Mouse (Mus musculus) forebrain, embryonic 13.5 days (tissue): ENCODE measurements around the gene Zfyve1. TPM values are rescaled to one million over a fixed set of nuclear protein-coding genes. Genes with fewer than 3 reads are reported as not detected.

Experiments used
- ATAC-seq: fragments of 200-750 bp; cut with Nextera tagmentation; 2 replicates; pipeline ENCODE4 v1.8.0; 2017
- H3K27ac ChIP-seq: fragments of 300-500 bp; sonication (generic); 2 replicates; pipeline ENCODE4 v1.5.1; 2015; ENCODE audit warnings: inconsistent platforms, mild to moderate bottlenecking, moderate library complexity
- H3K27me3 ChIP-seq: fragments of 300-500 bp; sonication (generic); 2 replicates; pipeline ENCODE4 v1.6.1; 2015; ENCODE audit warnings: mild to moderate bottlenecking, inconsistent platforms
- H3K36me3 ChIP-seq: fragments of 300-500 bp; sonication (generic); 2 replicates; pipeline ENCODE4 v1.6.1; 2015; ENCODE audit warnings: mild to moderate bottlenecking, inconsistent platforms; ENCODE audit not compliant: poor library complexity, severe bottlenecking
- H3K4me1 ChIP-seq: fragments of 300-500 bp; sonication (generic); 2 replicates; pipeline ENCODE4 v1.6.1; 2015; ENCODE audit warnings: inconsistent platforms
- H3K4me2 ChIP-seq: fragments of 300-500 bp; sonication (generic); 2 replicates; pipeline ENCODE4 v1.6.1; 2015; ENCODE audit warnings: inconsistent platforms, mild to moderate bottlenecking, moderate library complexity
- H3K4me3 ChIP-seq: fragments of 300-500 bp; sonication (generic); 2 replicates; pipeline ENCODE4 v1.5.1; 2015; ENCODE audit warnings: mild to moderate bottlenecking, inconsistent platforms
- H3K9ac ChIP-seq: fragments of 300-500 bp; sonication (generic); 2 replicates; pipeline ENCODE4 v1.6.1; 2015; ENCODE audit warnings: mild to moderate bottlenecking, inconsistent platforms
- H3K9me3 ChIP-seq: fragments of 300-500 bp; sonication (generic); replicated peaks from 2 replicates; pipeline ENCODE4 v1.6.1; 2016; ENCODE audit warnings: inconsistent platforms
- whole genome bisulfite sequencing: fragments of 180-500 bp; shearing (Covaris S2); methylation state at CpG from one replicate; pipeline ENCODE4 v1.1.7; 2015; 5-methylcytosine and 5-hydroxymethylcytosine counted together
- polyA plus RNA-seq: library from polyadenylated mRNA; unstranded; fragments of >200 nt; fragmentation: Nextera tagmentation; extraction: Ambion mirVana; gene quantifications from 2 replicates; pipeline ENCODE4 v1.2.1, GENCODE M21; 2015

Zfyve1 gene
- polyA plus RNA-seq, 1 experiment from 2014 or later, result 30.8 TPM

- Histone ChIP-seq H3K9ac (no peak overlapping the region), H3K9me3 (no peaks in the 10 kb centered on the region), H3K4me1 (peaks cover 13% of the 10 kb centered on the region), H3K4me2 (no peak overlapping the region), H3K27me3 (no peaks in the 10 kb centered on the region), H3K27ac (no peak overlapping the region), H3K36me3 (peaks cover 60% of the 10 kb centered on the region), H3K4me3 (no peak overlapping the region)
- WGBS, result 97% methylated on average over 5 of the region's 5 CpGs
- ATAC-seq, result no peak
Observed at GRCm38 (mm10) chr12:83577445-83577844, 19.6 kb downstream of the Zfyve1 start.

DNA sequence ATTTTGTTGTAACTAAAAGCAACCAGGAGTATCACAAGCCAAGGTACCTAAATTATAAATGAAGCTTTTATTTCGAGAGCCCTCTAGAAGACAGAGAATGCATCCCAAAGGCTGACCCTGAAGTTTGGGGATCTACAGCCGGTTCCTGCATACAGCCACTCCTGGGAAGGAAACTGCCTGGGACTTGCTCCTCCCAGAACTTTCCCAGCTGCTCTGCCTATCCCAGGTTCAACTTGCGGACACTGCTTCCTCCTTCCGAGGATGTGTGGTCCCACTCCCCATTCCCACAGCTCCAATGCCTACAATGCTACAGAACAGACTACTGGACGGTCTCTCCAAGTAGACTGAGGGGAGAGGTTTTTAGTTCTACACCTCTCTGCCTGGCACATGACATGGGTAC, 24.3 kb downstream of the Zfyve1 start:
- Histone ChIP-seq H3K4me1 (no peaks in the 10 kb centered on the region), H3K4me2 (no peak overlapping the region), H3K27me3 (no peaks in the 10 kb centered on the region), H3K27ac (no peak overlapping the region), H3K4me3 (no peak overlapping the region), H3K9me3 (no peaks in the 10 kb centered on the region), H3K36me3 (peaks cover 82% of the 10 kb centered on the region), H3K9ac (no peak overlapping the region)
- ATAC-seq, result no peak
- WGBS, result 89% methylated on average over 5 of the region's 5 CpGs

GRCm38 (mm10) chr12:83569866-83570265, 27.2 kb downstream of the Zfyve1 start:
- H3K4me2 ChIP-seq, result no peak overlapping the region
- ATAC-seq, result no peak
- 84% methylated on average over 3 of the region's 3 CpGs for WGBS
- H3K9ac ChIP-seq, result no peak overlapping the region
- H3K9me3 ChIP-seq, result no peaks in the 10 kb centered on the region
- H3K27ac ChIP-seq, result no peak overlapping the region
- no peaks in the 10 kb centered on the region for H3K27me3 ChIP-seq
- H3K36me3 ChIP-seq, result peaks cover 90% of the 10 kb centered on the region
- no peak overlapping the region for H3K4me3 ChIP-seq
- H3K4me1 ChIP-seq, result no peaks in the 10 kb centered on the region

- no peak overlapping the region for H3K9ac ChIP-seq
- no peak for ATAC-seq
- H3K4me3 ChIP-seq, result no peak overlapping the region
- peaks cover 93% of the 10 kb centered on the region for H3K36me3 ChIP-seq
- no peak overlapping the region for H3K27ac ChIP-seq
- WGBS, result 87% methylated on average over 3 of the region's 3 CpGs
- peaks cover 9% of the 10 kb centered on the region for H3K4me1 ChIP-seq
- no peaks in the 10 kb centered on the region for H3K9me3 ChIP-seq
- no peaks in the 10 kb centered on the region for H3K27me3 ChIP-seq
- no peak overlapping the region for H3K4me2 ChIP-seq
Observed at GRCm38 (mm10) chr12:83562589-83562988, 34.4 kb downstream of the Zfyve1 start.

DNA sequence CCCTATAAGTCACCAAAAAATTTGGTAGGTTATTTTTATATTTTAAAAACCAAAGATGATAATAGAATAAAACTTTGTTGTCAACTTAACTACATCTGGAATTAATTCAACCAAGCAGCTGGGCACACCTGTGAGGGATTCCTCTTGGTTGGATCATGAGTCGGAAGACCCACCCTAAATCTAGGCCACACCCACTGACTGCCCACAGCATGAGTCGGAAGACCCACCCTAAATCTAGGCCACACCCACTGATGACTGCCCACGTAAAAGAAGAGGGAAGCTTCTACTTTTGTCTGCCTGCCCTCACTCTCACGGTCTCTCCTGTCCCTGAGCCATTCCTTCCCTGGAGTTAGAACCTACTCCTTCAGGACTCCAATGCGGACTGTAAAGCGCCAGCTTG, 36.8 kb downstream of the Zfyve1 start:
- no peak for ATAC-seq
- 71% methylated on average over 6 of the region's 6 CpGs for WGBS
- H3K4me2 ChIP-seq, result no peak overlapping the region
- H3K9ac ChIP-seq, result no peak overlapping the region
- peaks cover 93% of the 10 kb centered on the region for H3K36me3 ChIP-seq
- H3K27ac ChIP-seq, result no peak overlapping the region
- H3K4me3 ChIP-seq, result no peak overlapping the region
- H3K27me3 ChIP-seq, result no peaks in the 10 kb centered on the region
- no peaks in the 10 kb centered on the region for H3K9me3 ChIP-seq
- H3K4me1 ChIP-seq, result peaks cover 9% of the 10 kb centered on the region

DNA sequence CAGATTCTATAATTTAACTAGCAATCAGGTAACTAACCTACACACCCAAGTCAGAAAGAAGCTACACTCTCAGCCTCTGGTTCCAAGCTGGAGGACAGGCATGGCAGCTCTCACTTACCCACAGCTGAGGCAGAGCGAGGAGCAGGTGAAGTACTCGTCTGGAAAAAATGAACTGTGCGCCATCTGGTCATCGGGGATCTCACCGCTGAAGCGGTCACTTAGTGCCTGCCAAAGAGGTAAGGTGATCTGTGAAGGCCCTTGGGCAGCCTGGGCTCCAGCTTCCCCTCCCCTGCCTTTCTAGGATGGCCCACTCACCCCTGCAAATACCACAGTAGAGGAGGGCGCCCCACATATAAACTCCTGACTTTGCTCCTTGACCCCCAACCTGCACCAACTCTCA, 38.5 kb downstream of the Zfyve1 start:
- 95% methylated on average over 7 of the region's 7 CpGs for WGBS
- H3K4me1 ChIP-seq, result peaks cover 9% of the 10 kb centered on the region
- H3K36me3 ChIP-seq, result peaks cover 94% of the 10 kb centered on the region
- ATAC-seq, result no peak
- no peak overlapping the region for H3K4me3 ChIP-seq
- no peak overlapping the region for H3K4me2 ChIP-seq
- no peaks in the 10 kb centered on the region for H3K27me3 ChIP-seq
- no peak overlapping the region for H3K27ac ChIP-seq
- H3K9ac ChIP-seq, result no peak overlapping the region
- no peaks in the 10 kb centered on the region for H3K9me3 ChIP-seq

- H3K27me3 ChIP-seq, result no peaks in the 10 kb centered on the region
- H3K27ac ChIP-seq, result no peak overlapping the region
- H3K4me3 ChIP-seq, result no peak overlapping the region
- ATAC-seq, result no peak
- WGBS, result 67% methylated on average over 9 of the region's 9 CpGs
- no peak overlapping the region for H3K9ac ChIP-seq
- H3K4me2 ChIP-seq, result no peak overlapping the region
- no peaks in the 10 kb centered on the region for H3K9me3 ChIP-seq
- H3K36me3 ChIP-seq, result peaks cover 94% of the 10 kb centered on the region
- no peaks in the 10 kb centered on the region for H3K4me1 ChIP-seq
Observed at GRCm38 (mm10) chr12:83555605-83556004, 41.4 kb downstream of the Zfyve1 start.

GRCm38 (mm10) chr12:83553816-83554215, 43.2 kb downstream of the Zfyve1 start:
- Histone ChIP-seq H3K36me3 (peaks cover 99% of the 10 kb centered on the region), H3K4me1 (no peaks in the 10 kb centered on the region), H3K27ac (no peak overlapping the region), H3K9ac (no peak overlapping the region), H3K4me2 (no peak overlapping the region), H3K27me3 (no peaks in the 10 kb centered on the region), H3K4me3 (no peak overlapping the region), H3K9me3 (no peaks in the 10 kb centered on the region)
- no peak for ATAC-seq
- 92% methylated on average over 4 of the region's 4 CpGs for WGBS

- 94% methylated on average over 16 of the region's 16 CpGs for WGBS
- Histone ChIP-seq H3K9me3 (no peaks in the 10 kb centered on the region), H3K36me3 (peaks cover 96% of the 10 kb centered on the region), H3K4me2 (no peak overlapping the region), H3K27ac (no peak overlapping the region), H3K9ac (no peak overlapping the region), H3K27me3 (no peaks in the 10 kb centered on the region), H3K4me1 (no peaks in the 10 kb centered on the region), H3K4me3 (no peak overlapping the region)
- ATAC-seq, result no peak
Observed at GRCm38 (mm10) chr12:83551305-83551704, 45.7 kb downstream of the Zfyve1 start.

DNA sequence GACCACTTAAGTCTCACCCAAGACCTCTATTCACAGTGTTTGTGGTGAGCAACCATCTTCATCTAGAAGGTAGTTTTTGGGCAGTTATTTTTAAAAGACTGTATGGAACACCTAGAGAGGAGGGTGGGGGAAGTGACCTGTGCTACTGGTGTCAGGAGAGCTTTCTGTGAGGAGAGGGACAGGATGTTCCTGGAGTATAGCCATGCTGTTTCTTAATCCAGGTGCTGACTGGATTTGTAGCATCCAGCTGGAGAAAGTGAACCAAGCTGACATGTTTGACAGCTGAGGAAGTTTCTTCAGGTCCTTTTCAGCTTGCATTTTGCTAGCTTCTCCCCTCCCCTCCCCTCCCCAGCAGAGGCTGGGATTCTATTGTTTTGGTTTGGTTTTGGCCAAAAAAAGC, 52.2 kb downstream of the Zfyve1 start:
- no peak for ATAC-seq
- H3K36me3 ChIP-seq, result peaks cover 74% of the 10 kb centered on the region

DNA sequence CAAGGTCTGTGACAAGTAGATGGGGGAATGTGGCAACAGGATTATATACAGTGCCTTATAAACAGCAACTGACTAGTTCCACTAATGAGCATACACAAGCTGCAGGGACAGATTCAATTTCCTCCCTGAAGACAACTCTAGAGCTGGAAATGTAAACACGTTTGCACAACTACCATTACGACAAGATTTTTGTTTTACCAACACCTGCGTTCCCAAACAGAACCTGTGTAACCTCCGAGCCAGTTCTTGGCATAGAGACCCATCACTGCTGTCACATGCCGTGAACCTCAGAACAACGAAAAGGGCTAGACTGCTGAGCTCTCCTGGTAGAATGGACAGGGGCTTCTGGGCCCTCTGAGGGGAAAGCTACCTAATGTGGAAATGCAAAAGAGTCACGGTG, 53.0 kb downstream of the Zfyve1 start:
- no peaks in the 10 kb centered on the region for H3K9me3 ChIP-seq
- no peak overlapping the region for H3K4me3 ChIP-seq
- no peak overlapping the region for H3K9ac ChIP-seq
- H3K27ac ChIP-seq, result no peak overlapping the region
- peaks cover 74% of the 10 kb centered on the region for H3K36me3 ChIP-seq
- H3K4me2 ChIP-seq, result no peak overlapping the region
- ATAC-seq, result no peak
- no peaks in the 10 kb centered on the region for H3K4me1 ChIP-seq
- no peaks in the 10 kb centered on the region for H3K27me3 ChIP-seq
- WGBS, result 88% methylated on average over 7 of the region's 7 CpGs

More for the DNA sequence above, 52.2 kb downstream of the Zfyve1 start:
- no peak overlapping the region for H3K9ac ChIP-seq
- H3K4me3 ChIP-seq, result no peak overlapping the region
- no peak overlapping the region for H3K27ac ChIP-seq
- no peaks in the 10 kb centered on the region for H3K4me1 ChIP-seq
- H3K4me2 ChIP-seq, result no peak overlapping the region
- no peaks in the 10 kb centered on the region for H3K27me3 ChIP-seq
- H3K9me3 ChIP-seq, result no peaks in the 10 kb centered on the region

DNA sequence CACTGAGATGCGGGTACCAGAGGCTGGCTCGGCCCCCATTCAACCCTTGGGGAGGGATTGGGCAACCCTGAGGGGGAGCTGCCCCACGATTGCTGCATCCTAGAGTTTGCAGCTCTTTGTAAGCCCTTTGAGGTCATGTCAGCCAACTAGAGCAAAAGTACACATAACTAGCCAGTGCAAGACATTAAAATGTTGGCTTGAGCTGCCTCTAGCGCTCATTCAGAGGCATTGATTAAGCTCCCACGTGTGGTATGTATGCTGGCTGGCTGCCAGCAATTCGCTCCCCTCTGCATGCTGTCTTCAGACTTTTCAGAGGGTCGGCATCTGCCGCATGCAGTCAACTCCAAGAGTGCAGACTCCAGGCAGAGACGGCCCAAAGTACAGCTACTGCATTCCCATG, 61.0 kb downstream of the Zfyve1 start:
- WGBS, result 31% methylated on average over 9 of the region's 9 CpGs
- Histone ChIP-seq H3K27ac (peak overlapping the region; percentile 52), H3K4me1 (peaks cover 13% of the 10 kb centered on the region), H3K27me3 (no peaks in the 10 kb centered on the region), H3K36me3 (peaks cover 90% of the 10 kb centered on the region), H3K9ac (peak overlapping the region; percentile 2; the same call in 1 of the 2 replicates), H3K9me3 (no peaks in the 10 kb centered on the region), H3K4me3 (no peak overlapping the region), H3K4me2 (no peak overlapping the region)
- ATAC-seq, result peak; percentile 81

GRCm38 (mm10) chr12:83535428-83535827, 61.6 kb downstream of the Zfyve1 start:
- H3K4me3 ChIP-seq, result no peak overlapping the region
- peaks cover 90% of the 10 kb centered on the region for H3K36me3 ChIP-seq
- no peaks in the 10 kb centered on the region for H3K9me3 ChIP-seq
- WGBS, result 90% methylated on average over 11 of the region's 11 CpGs
- H3K27ac ChIP-seq, result no peak overlapping the region
- H3K4me2 ChIP-seq, result no peak overlapping the region
- H3K4me1 ChIP-seq, result peaks cover 13% of the 10 kb centered on the region
- ATAC-seq, result no peak
- no peak overlapping the region for H3K9ac ChIP-seq
- H3K27me3 ChIP-seq, result no peaks in the 10 kb centered on the region
